Mouse (Mus musculus): ENCODE results near the gene Mfsd12. TPM values are rescaled to one million over a fixed set of nuclear protein-coding genes. Genes with fewer than 3 reads are reported as not detected.

Mfsd12 gene
- polyA plus RNA-seq, 1 experiment from 2014 or later = 7.4 TPM

- Histone ChIP-seq H3K9me3 (ENCODE audit: control insufficient read depth, low read length) (no peaks in the 10 kb centered on the region), H3K4me1 (replicated peaks; ENCODE audit: control insufficient read depth, insufficient read depth) (peaks cover 12% of the 10 kb centered on the region), H3K4me3 (ENCODE audit: low read depth, low read length) (no peak overlapping the region), H3K36me3 (ENCODE audit: control insufficient read depth, insufficient read depth, low read length) (peaks cover 43% of the 10 kb centered on the region), H3K27me3 (ENCODE audit: control insufficient read depth, insufficient read depth, low read length) (no peaks in the 10 kb centered on the region), H3K27ac (replicated peaks) (no peak overlapping the region), H3K4me2 (replicated peaks; ENCODE audit: low read depth) (no peak overlapping the region), H3K9ac (ENCODE audit: low read length) (no peak overlapping the region)
- WGBS = 37% methylated on average over 9 of the region's 9 CpGs
- DNase-seq (ENCODE audit: low spot score) (no peak), ATAC-seq (ENCODE audit: low FRiP score, low TSS enrichment) (no peak)
- no peak for TF ChIP-seq EP300 (optimal IDR thresholded peaks at IDR 0.05)
- no peak for TF ChIP-seq CTCF (IDR thresholded peaks at IDR 0.05; ENCODE audit: low read depth)
Measured at GRCm38 (mm10) chr10:81404082-81404481, 46.8 kb downstream of the Mfsd12 start.

DNA sequence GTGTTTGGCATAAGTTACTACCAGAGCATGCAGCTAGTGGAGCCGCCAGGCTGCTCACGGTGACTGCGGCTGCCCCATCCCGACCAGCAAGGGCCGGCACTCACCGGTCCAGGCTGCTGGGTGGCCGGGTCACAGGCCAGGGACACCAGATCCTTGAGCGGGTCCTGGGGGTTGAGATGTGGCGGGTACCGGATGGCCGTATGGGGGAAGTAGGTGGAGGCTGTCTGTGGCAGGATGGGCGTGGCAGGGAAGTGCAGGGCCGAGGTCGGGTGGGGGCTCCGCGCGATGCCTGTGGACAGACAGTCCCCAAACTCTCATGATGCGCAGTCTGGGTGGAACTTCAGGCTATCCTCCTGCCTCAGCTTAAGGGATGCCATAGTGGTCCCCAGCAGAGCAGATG, 47.4 kb downstream of the Mfsd12 start:
- H3K4me1 ChIP-seq (replicated peaks; ENCODE audit: control insufficient read depth, insufficient read depth) = peaks cover 12% of the 10 kb centered on the region
- no peak overlapping the region for H3K4me3 ChIP-seq (ENCODE audit: low read depth, low read length)
- no peaks in the 10 kb centered on the region for H3K9me3 ChIP-seq (ENCODE audit: control insufficient read depth, low read length)
- no peaks in the 10 kb centered on the region for H3K27me3 ChIP-seq (ENCODE audit: control insufficient read depth, insufficient read depth, low read length)
- no peak overlapping the region for H3K9ac ChIP-seq (ENCODE audit: low read length)
- ATAC-seq (ENCODE audit: low FRiP score, low TSS enrichment) (no peak), DNase-seq (ENCODE audit: low spot score) (no peak)
- no peak overlapping the region for H3K27ac ChIP-seq (replicated peaks)
- H3K4me2 ChIP-seq (replicated peaks; ENCODE audit: low read depth) = no peak overlapping the region
- TF ChIP-seq CTCF (IDR thresholded peaks at IDR 0.05; ENCODE audit: low read depth) (no peak), EP300 (optimal IDR thresholded peaks at IDR 0.05) (no peak)
- WGBS = 63% methylated on average over 17 of the region's 18 CpGs
- H3K36me3 ChIP-seq (ENCODE audit: control insufficient read depth, insufficient read depth, low read length) = peaks cover 37% of the 10 kb centered on the region

GRCm38 (mm10) chr10:81405588-81406201, 48.4 kb downstream of the Mfsd12 start:
- Histone ChIP-seq H3K27ac (replicated peaks) (no peak overlapping the region), H3K4me1 (replicated peaks; ENCODE audit: control insufficient read depth, insufficient read depth) (peaks cover 12% of the 10 kb centered on the region), H3K9ac (ENCODE audit: low read length) (no peak overlapping the region), H3K9me3 (ENCODE audit: control insufficient read depth, low read length) (no peaks in the 10 kb centered on the region), H3K36me3 (ENCODE audit: control insufficient read depth, insufficient read depth, low read length) (peaks cover 31% of the 10 kb centered on the region), H3K27me3 (ENCODE audit: control insufficient read depth, insufficient read depth, low read length) (no peaks in the 10 kb centered on the region), H3K4me2 (replicated peaks; ENCODE audit: low read depth) (no peak overlapping the region), H3K4me3 (ENCODE audit: low read depth, low read length) (no peak overlapping the region)
- DNase-seq (ENCODE audit: low spot score) = peak; percentile 76
- no peak for TF ChIP-seq EP300 (optimal IDR thresholded peaks at IDR 0.05)
- TF ChIP-seq CTCF (IDR thresholded peaks at IDR 0.05; ENCODE audit: low read depth) = peak; percentile 78
- WGBS = 51% methylated on average over 13 of the region's 13 CpGs
- ATAC-seq (ENCODE audit: low FRiP score, low TSS enrichment) = no peak

- ATAC-seq (ENCODE audit: low FRiP score, low TSS enrichment) (no peak), DNase-seq (ENCODE audit: low spot score) (no peak)
- TF ChIP-seq CTCF (IDR thresholded peaks at IDR 0.05; ENCODE audit: low read depth) (no peak), EP300 (optimal IDR thresholded peaks at IDR 0.05) (no peak)
- Histone ChIP-seq H3K4me2 (replicated peaks; ENCODE audit: low read depth) (peak overlapping the region; percentile 30; the same call in 1 of the 2 replicates), H3K27me3 (ENCODE audit: control insufficient read depth, insufficient read depth, low read length) (no peaks in the 10 kb centered on the region), H3K27ac (replicated peaks) (no peak overlapping the region), H3K9me3 (ENCODE audit: control insufficient read depth, low read length) (no peaks in the 10 kb centered on the region), H3K36me3 (ENCODE audit: control insufficient read depth, insufficient read depth, low read length) (peaks cover 31% of the 10 kb centered on the region), H3K9ac (ENCODE audit: low read length) (no peak overlapping the region), H3K4me1 (replicated peaks; ENCODE audit: control insufficient read depth, insufficient read depth) (peaks cover 15% of the 10 kb centered on the region), H3K4me3 (ENCODE audit: low read depth, low read length) (no peak overlapping the region)
- WGBS = 54% methylated on average over 23 of the region's 24 CpGs
Measured at GRCm38 (mm10) chr10:81406504-81407440, 49.5 kb downstream of the Mfsd12 start.

GRCm38 (mm10) chr10:81407539-81408423, 50.5 kb downstream of the Mfsd12 start:
- WGBS = 35% methylated on average over 31 of the region's 31 CpGs
- peak; percentile 5; the same call in 1 of the 2 replicates for TF ChIP-seq CTCF (IDR thresholded peaks at IDR 0.05; ENCODE audit: low read depth)
- no peak for TF ChIP-seq EP300 (optimal IDR thresholded peaks at IDR 0.05)
- 0 out of 2 replicates have a peak, but pooled peaks have one; percentile 14 for ATAC-seq (ENCODE audit: low FRiP score, low TSS enrichment)
- H3K36me3 ChIP-seq (ENCODE audit: control insufficient read depth, insufficient read depth, low read length) = peaks cover 31% of the 10 kb centered on the region
- no peak overlapping the region for H3K9ac ChIP-seq (ENCODE audit: low read length)
- no peaks in the 10 kb centered on the region for H3K27me3 ChIP-seq (ENCODE audit: control insufficient read depth, insufficient read depth, low read length)
- peak overlapping the region; percentile 30; the same call in 1 of the 2 replicates for H3K4me2 ChIP-seq (replicated peaks; ENCODE audit: low read depth)
- no peak overlapping the region for H3K4me3 ChIP-seq (ENCODE audit: low read depth, low read length)
- no peak overlapping the region; the same call in 1 of the 2 replicates for H3K27ac ChIP-seq (replicated peaks)
- H3K9me3 ChIP-seq (ENCODE audit: control insufficient read depth, low read length) = no peaks in the 10 kb centered on the region
- peak; percentile 74 for DNase-seq (ENCODE audit: low spot score)
- H3K4me1 ChIP-seq (replicated peaks; ENCODE audit: control insufficient read depth, insufficient read depth) = peaks cover 20% of the 10 kb centered on the region
